Mouse (Mus musculus) midbrain, embryonic 14.5 days (tissue): Measurements from ENCODE around the gene Ets2. TPM values are rescaled to one million over a fixed set of nuclear protein-coding genes. Genes with fewer than 3 reads are reported as not detected.

Source experiments
- ATAC-seq: fragments of 200-750 bp; cut with Nextera tagmentation; 2 replicates; pipeline ENCODE4 v1.8.0; 2017; ENCODE audit warnings: moderate number of reproducible peaks, moderate library complexity; ENCODE audit not compliant: low FRiP score, low TSS enrichment
- DNase-seq: peaks from one replicate; pipeline ENCODE4 v3.0.0-alpha.2; 2015
- H3K27ac ChIP-seq: fragments of 300-500 bp; sonication (generic); replicated peaks from 2 replicates; pipeline ENCODE4 v1.5.1; 2014; ENCODE audit warnings: mild to moderate bottlenecking, low read depth, low read length, moderate library complexity
- H3K27me3 ChIP-seq: fragments of 300-500 bp; sonication (generic); 2 replicates; pipeline ENCODE4 v1.6.1; 2014; ENCODE audit warnings: low read length, control low read depth, mixed read lengths; ENCODE audit not compliant: control insufficient read depth, insufficient read depth
- H3K36me3 ChIP-seq: fragments of 300-500 bp; sonication (generic); 2 replicates; pipeline ENCODE4 v1.6.1; 2014; ENCODE audit warnings: low read length, control low read depth; ENCODE audit not compliant: control insufficient read depth, insufficient read depth
- H3K4me1 ChIP-seq: fragments of 300-500 bp; sonication (generic); 2 replicates; pipeline ENCODE4 v1.6.1; 2014; ENCODE audit warnings: mild to moderate bottlenecking, antibody characterized with exemption, low read length, control low read depth; ENCODE audit not compliant: control insufficient read depth, insufficient read depth
- H3K4me2 ChIP-seq: fragments of 300-500 bp; sonication (generic); 2 replicates; pipeline ENCODE4 v1.6.1; 2014; ENCODE audit warnings: mild to moderate bottlenecking, low read length, moderate library complexity
- H3K4me3 ChIP-seq: fragments of 300-500 bp; sonication (generic); replicated peaks from 2 replicates; pipeline ENCODE4 v1.5.1; 2014; ENCODE audit warnings: low read depth, low read length
- H3K9ac ChIP-seq: fragments of 300-500 bp; sonication (generic); replicated peaks from 2 replicates; pipeline ENCODE4 v1.6.1; 2014; ENCODE audit warnings: mild to moderate bottlenecking, low read length, moderate library complexity
- H3K9me3 ChIP-seq: fragments of 300-500 bp; sonication (generic); 2 replicates; pipeline ENCODE4 v1.6.1; 2016; ENCODE audit warnings: low read length, control low read depth, mixed read lengths; ENCODE audit not compliant: control insufficient read depth
- WGBS: fragments of 180-500 bp; shearing (Covaris S2); extraction: QIAGEN DNeasy Blood & Tissue Kit; methylation state at CpG from one replicate; pipeline ENCODE4 v1.1.7; 2014; 5-methylcytosine and 5-hydroxymethylcytosine counted together
- polyA plus RNA-seq: library from polyadenylated mRNA; unstranded; fragments of >200 nt; fragmentation: Nextera tagmentation; extraction: Ambion mirVana; gene quantifications from 2 replicates; pipeline ENCODE4 v1.2.1, GENCODE M21; 2014

Ets2 gene
- polyA plus RNA-seq, 1 experiment from 2014 or later: 12.4 TPM

GRCm38 (mm10) chr16:95716061-95716706 lies 14.3 kb downstream of the Ets2 start:
- no peaks in the 10 kb centered on the region for H3K4me1 ChIP-seq
- no peak overlapping the region for H3K4me2 ChIP-seq
- H3K4me3 ChIP-seq: no peak overlapping the region
- H3K27ac ChIP-seq: no peak overlapping the region
- H3K36me3 ChIP-seq: peaks cover 88% of the 10 kb centered on the region
- DNase-seq (no peak), ATAC-seq (no peak)
- H3K9me3 ChIP-seq: no peaks in the 10 kb centered on the region
- no peaks in the 10 kb centered on the region for H3K27me3 ChIP-seq
- no peak overlapping the region for H3K9ac ChIP-seq
- 93% methylated on average over 12 of the region's 12 CpGs for WGBS

DNA sequence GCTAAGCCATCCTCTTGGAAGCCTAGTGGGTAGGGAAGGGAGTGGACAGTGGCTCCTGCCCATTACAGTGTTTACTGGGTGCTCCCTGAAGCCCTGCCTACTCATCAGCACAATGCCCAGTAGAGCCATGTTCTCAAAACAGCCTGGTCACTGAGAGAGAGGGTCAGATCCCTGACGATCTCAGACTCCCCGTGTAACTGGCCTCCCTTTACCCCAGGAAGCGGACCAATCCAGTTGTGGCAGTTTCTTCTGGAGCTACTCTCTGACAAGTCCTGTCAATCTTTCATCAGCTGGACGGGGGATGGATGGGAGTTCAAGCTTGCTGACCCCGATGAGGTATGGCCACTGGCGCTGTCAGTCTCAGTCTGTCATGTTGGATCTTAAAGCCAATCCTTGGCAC lies 15.8 kb downstream of the Ets2 start:
- Histone ChIP-seq H3K9ac (no peak overlapping the region), H3K27ac (no peak overlapping the region), H3K27me3 (no peaks in the 10 kb centered on the region), H3K4me1 (no peaks in the 10 kb centered on the region), H3K9me3 (no peaks in the 10 kb centered on the region), H3K4me2 (no peak overlapping the region), H3K36me3 (peaks cover 76% of the 10 kb centered on the region), H3K4me3 (no peak overlapping the region)
- DNase-seq: no peak
- ATAC-seq: no peak
- 97% methylated on average over 6 of the region's 6 CpGs for WGBS

GRCm38 (mm10) chr16:95718119-95718518 lies 16.2 kb downstream of the Ets2 start:
- DNase-seq: no peak

DNA sequence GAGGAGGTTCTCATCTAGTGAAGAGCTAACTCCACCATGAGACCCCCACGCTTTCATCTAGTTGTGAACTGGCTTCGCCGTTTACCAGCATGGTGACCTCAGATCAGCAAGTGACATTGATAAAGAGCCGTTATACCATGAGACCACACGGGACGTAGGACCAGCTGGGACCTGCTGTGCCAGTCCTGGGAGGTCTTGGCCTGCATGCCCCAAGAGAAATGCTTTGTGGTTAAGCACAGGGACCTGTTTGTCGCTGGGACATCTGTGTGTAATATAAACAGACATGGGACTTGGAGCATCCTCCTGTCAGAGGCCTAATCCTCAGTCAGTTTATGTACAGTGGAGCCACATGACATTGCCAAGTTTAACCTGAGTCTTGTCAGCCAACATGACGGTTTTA lies 18.7 kb downstream of the Ets2 start:
- DNase-seq: no peak
- no peak overlapping the region for H3K4me2 ChIP-seq
- 96% methylated on average over 8 of the region's 8 CpGs for WGBS
- no peak for ATAC-seq
- no peaks in the 10 kb centered on the region for H3K4me1 ChIP-seq
- H3K36me3 ChIP-seq: peaks cover 56% of the 10 kb centered on the region
- no peaks in the 10 kb centered on the region for H3K9me3 ChIP-seq
- no peak overlapping the region for H3K27ac ChIP-seq
- H3K4me3 ChIP-seq: no peak overlapping the region
- H3K9ac ChIP-seq: no peak overlapping the region
- H3K27me3 ChIP-seq: no peaks in the 10 kb centered on the region

More at GRCm38 (mm10) chr16:95718119-95718518, 16.2 kb downstream of the Ets2 start:
- ATAC-seq: no peak
- Histone ChIP-seq H3K4me3 (no peak overlapping the region), H3K27ac (no peak overlapping the region), H3K4me1 (no peaks in the 10 kb centered on the region), H3K9me3 (no peaks in the 10 kb centered on the region), H3K27me3 (no peaks in the 10 kb centered on the region), H3K9ac (no peak overlapping the region), H3K4me2 (no peak overlapping the region), H3K36me3 (peaks cover 75% of the 10 kb centered on the region)
- 97% methylated on average over 4 of the region's 4 CpGs for WGBS

DNA sequence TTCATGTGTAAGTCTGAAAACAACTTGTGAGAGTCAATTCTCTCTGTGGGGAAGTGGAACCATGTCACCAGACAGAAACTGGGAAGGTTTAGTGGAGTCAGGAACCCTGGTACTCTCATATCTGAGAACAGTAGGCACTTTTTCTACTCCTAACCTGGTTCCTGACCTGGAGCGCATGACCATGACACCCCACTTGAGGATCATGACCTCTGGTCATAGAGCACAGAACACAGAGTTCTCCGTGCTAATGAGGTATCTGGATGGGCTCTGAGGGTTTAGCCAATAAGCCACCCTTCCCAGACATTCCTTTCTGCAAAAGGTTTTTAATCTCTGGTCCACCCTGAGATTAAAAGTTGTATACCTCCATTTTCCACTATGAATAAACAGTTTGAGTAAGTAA lies 22.4 kb downstream of the Ets2 start:
- Histone ChIP-seq H3K4me2 (no peak overlapping the region), H3K36me3 (peaks cover 19% of the 10 kb centered on the region), H3K27me3 (no peaks in the 10 kb centered on the region), H3K4me1 (no peaks in the 10 kb centered on the region), H3K9me3 (no peaks in the 10 kb centered on the region), H3K27ac (no peak overlapping the region), H3K9ac (no peak overlapping the region), H3K4me3 (no peak overlapping the region)
- no peak for DNase-seq
- no peak for ATAC-seq
- WGBS: 90% methylated on average over 2 of the region's 2 CpGs

- no peak overlapping the region for H3K9ac ChIP-seq
- DNase-seq (no peak), ATAC-seq (no peak)
- H3K27me3 ChIP-seq: no peaks in the 10 kb centered on the region
- H3K36me3 ChIP-seq: peaks cover 15% of the 10 kb centered on the region
- no peaks in the 10 kb centered on the region for H3K9me3 ChIP-seq
- 82% methylated on average over 5 of the region's 5 CpGs for WGBS
- H3K4me2 ChIP-seq: no peak overlapping the region
- H3K27ac ChIP-seq: no peak overlapping the region
- H3K4me3 ChIP-seq: no peak overlapping the region
- H3K4me1 ChIP-seq: no peaks in the 10 kb centered on the region
Measured at GRCm38 (mm10) chr16:95724776-95725175, 22.9 kb downstream of the Ets2 start.

GRCm38 (mm10) chr16:95726802-95727201 lies 24.9 kb downstream of the Ets2 start:
- Histone ChIP-seq H3K36me3 (no peaks in the 10 kb centered on the region), H3K27me3 (no peaks in the 10 kb centered on the region), H3K4me2 (no peak overlapping the region), H3K9me3 (no peaks in the 10 kb centered on the region), H3K4me3 (no peak overlapping the region), H3K4me1 (no peaks in the 10 kb centered on the region), H3K27ac (no peak overlapping the region), H3K9ac (no peak overlapping the region)
- WGBS: 90% methylated on average over 4 of the region's 4 CpGs
- no peak for ATAC-seq
- no peak for DNase-seq

GRCm38 (mm10) chr16:95728453-95729435 lies 26.9 kb downstream of the Ets2 start:
- H3K27me3 ChIP-seq: no peaks in the 10 kb centered on the region
- H3K4me3 ChIP-seq: no peak overlapping the region
- WGBS: 73% methylated on average over 10 of the region's 10 CpGs
- DNase-seq (peak; percentile 5), ATAC-seq (no peak)
- H3K27ac ChIP-seq: no peak overlapping the region
- H3K36me3 ChIP-seq: no peaks in the 10 kb centered on the region
- no peak overlapping the region for H3K4me2 ChIP-seq
- H3K9me3 ChIP-seq: no peaks in the 10 kb centered on the region
- no peaks in the 10 kb centered on the region for H3K4me1 ChIP-seq
- no peak overlapping the region for H3K9ac ChIP-seq
